Mouse (Mus musculus): ENCODE results near the gene Traf1. TPM values are rescaled to one million over a fixed set of nuclear protein-coding genes. Genes with fewer than 3 reads are reported as not detected.

The Traf1 gene
- polyA plus RNA-seq, 1 experiment from 2014 or later: 0.13 TPM

- Histone ChIP-seq H3K4me2 (ENCODE audit: low read depth, low read length) (no peak overlapping the region), H3K27ac (ENCODE audit: low read length) (no peak overlapping the region), H3K27me3 (ENCODE audit: control insufficient read depth, insufficient read depth, low read depth, low read length) (no peaks in the 10 kb centered on the region), H3K9me3 (replicated peaks; ENCODE audit: control insufficient read depth, low read length) (no peaks in the 10 kb centered on the region), H3K4me1 (ENCODE audit: control insufficient read depth, low read depth, low read length) (no peaks in the 10 kb centered on the region; the same call in 1 of the 2 replicates), H3K4me3 (ENCODE audit: low read depth, low read length) (no peak overlapping the region), H3K36me3 (ENCODE audit: control insufficient read depth, insufficient read depth) (no peaks in the 10 kb centered on the region), H3K9ac (ENCODE audit: low read depth, low read length) (no peak overlapping the region)
- ATAC-seq (ENCODE audit: low read depth): no peak
- 79% methylated on average over 19 of the region's 19 CpGs for WGBS (ENCODE audit: insufficient replicate concordance)
Observed at GRCm38 (mm10) chr2:34895503-34896113, 66.0 kb downstream of the Traf1 start.

GRCm38 (mm10) chr2:34893950-34894349, 67.6 kb downstream of the Traf1 start:
- Histone ChIP-seq H3K4me1 (ENCODE audit: control insufficient read depth, low read depth, low read length) (no peaks in the 10 kb centered on the region; the same call in 1 of the 2 replicates), H3K4me3 (ENCODE audit: low read depth, low read length) (no peak overlapping the region), H3K36me3 (ENCODE audit: control insufficient read depth, insufficient read depth) (no peaks in the 10 kb centered on the region), H3K27me3 (ENCODE audit: control insufficient read depth, insufficient read depth, low read depth, low read length) (no peaks in the 10 kb centered on the region), H3K9ac (ENCODE audit: low read depth, low read length) (no peak overlapping the region), H3K27ac (ENCODE audit: low read length) (no peak overlapping the region), H3K9me3 (replicated peaks; ENCODE audit: control insufficient read depth, low read length) (no peaks in the 10 kb centered on the region), H3K4me2 (ENCODE audit: low read depth, low read length) (no peak overlapping the region)
- WGBS (ENCODE audit: insufficient replicate concordance): 41% methylated on average over 5 of the region's 5 CpGs
- ATAC-seq (ENCODE audit: low read depth): no peak

Other genes starting within 250 kb of the Traf1 start
- gene Gapvd1, start 206.5 kb downstream of the Traf1 start, polyA plus RNA-seq (2015; fragmentation: Nextera tagmentation; extraction: Ambion mirVana): 91.2 and 94.6 TPM in 2 replicates
- 538 and 557 TPM in 2 replicates for gene Hspa5, start 189.8 kb downstream of the Traf1 start, polyA plus RNA-seq (2015; fragmentation: Nextera tagmentation; extraction: Ambion mirVana)
- gene Rabepk, start 161.9 kb downstream of the Traf1 start, polyA plus RNA-seq (2015; fragmentation: Nextera tagmentation; extraction: Ambion mirVana): 17.3 and 22.5 TPM in 2 replicates
- gene Fbxw2, start 135.5 kb downstream of the Traf1 start, polyA plus RNA-seq (2015; fragmentation: Nextera tagmentation; extraction: Ambion mirVana): 51.0 and 52.9 TPM in 2 replicates
- gene Gm34653, start 128.8 kb downstream of the Traf1 start, polyA plus RNA-seq (2015; fragmentation: Nextera tagmentation; extraction: Ambion mirVana): not detected in 2 replicates
- gene Cutal, start 87.4 kb downstream of the Traf1 start, polyA plus RNA-seq (2015; fragmentation: Nextera tagmentation; extraction: Ambion mirVana): 9.5 and 11.6 TPM in 2 replicates
- 63.5 and 65.3 TPM in 2 replicates for gene Psmd5, start 86.8 kb downstream of the Traf1 start, polyA plus RNA-seq (2015; fragmentation: Nextera tagmentation; extraction: Ambion mirVana)
- 1.3 and 1.7 TPM in 2 replicates for gene Phf19, start 47.7 kb downstream of the Traf1 start, polyA plus RNA-seq (2015; fragmentation: Nextera tagmentation; extraction: Ambion mirVana)
- 69.0 and 72.4 TPM in 2 replicates for gene Hc, start 99.7 kb upstream of the Traf1 start, polyA plus RNA-seq (2015; fragmentation: Nextera tagmentation; extraction: Ambion mirVana)
- gene AI182371, start 139.8 kb upstream of the Traf1 start, polyA plus RNA-seq (2015; fragmentation: Nextera tagmentation; extraction: Ambion mirVana): 51.6 and 55.6 TPM in 2 replicates
- gene Cntrl, start 147.7 kb upstream of the Traf1 start, polyA plus RNA-seq (2015; fragmentation: Nextera tagmentation; extraction: Ambion mirVana): 7.9 and 8.4 TPM in 2 replicates
- 110 and 114 TPM in 2 replicates for gene Rab14, start 239.3 kb upstream of the Traf1 start, polyA plus RNA-seq (2015; fragmentation: Nextera tagmentation; extraction: Ambion mirVana)